Mouse (Mus musculus) cerebellum, postnatal 36 days (tissue): ENCODE results near the gene Hsd17b3.
"Not testable (repeated sequence)": the region's sequence is repeated elsewhere in the genome, so short reads cannot be mapped to it uniquely, and the experiment has no call there.

Experiments used
- DNase-seq, 2 experiments: peaks; one replicate each; pipeline ENCODE4 v3.0.0; 2021 to 2022; ENCODE audit warnings: mixed read lengths in 2 of 2

Gene Hsd17b3

GRCm38 (mm10) chr13:64081012-64081919 is 7.8 kb downstream of the Hsd17b3 start:
- no peak for DNase-seq

GRCm38 (mm10) chr13:64077591-64077990 is 11.4 kb downstream of the Hsd17b3 start:
- no peak for DNase-seq

GRCm38 (mm10) chr13:64076074-64076473 is 13.0 kb downstream of the Hsd17b3 start:
- no peak for DNase-seq

GRCm38 (mm10) chr13:64066653-64067052 is 22.4 kb downstream of the Hsd17b3 start:
- no peak for DNase-seq

GRCm38 (mm10) chr13:64064276-64064675 is 24.8 kb downstream of the Hsd17b3 start:
- DNase-seq, result no peak

GRCm38 (mm10) chr13:64060935-64061506 is 28.0 kb downstream of the Hsd17b3 start:
- DNase-seq, result no peak

GRCm38 (mm10) chr13:64053959-64054358 is 35.1 kb downstream of the Hsd17b3 start:
- no peak for DNase-seq

- DNase-seq, result not testable (repeated sequence)
Measured at GRCm38 (mm10) chr13:64052281-64052680, 36.7 kb downstream of the Hsd17b3 start.

GRCm38 (mm10) chr13:64050895-64051294 is 38.1 kb downstream of the Hsd17b3 start:
- DNase-seq, result no peak

- no peak for DNase-seq
Measured at GRCm38 (mm10) chr13:64049535-64049934, 39.5 kb downstream of the Hsd17b3 start.

GRCm38 (mm10) chr13:64048467-64048866 is 40.6 kb downstream of the Hsd17b3 start:
- DNase-seq, result no peak

- no peak for DNase-seq
Measured at GRCm38 (mm10) chr13:64039976-64040375, 49.1 kb downstream of the Hsd17b3 start.

- no peak for DNase-seq
Measured at GRCm38 (mm10) chr13:64038114-64038513, 50.9 kb downstream of the Hsd17b3 start.

- DNase-seq, result peak; percentile 71 to 77
Measured at GRCm38 (mm10) chr13:64036079-64037011, 52.7 kb downstream of the Hsd17b3 start.

GRCm38 (mm10) chr13:64035036-64035435 is 54.0 kb downstream of the Hsd17b3 start:
- DNase-seq, result no peak

- DNase-seq, result no peak
Measured at GRCm38 (mm10) chr13:64033921-64034320, 55.1 kb downstream of the Hsd17b3 start.

GRCm38 (mm10) chr13:64033181-64033580 is 55.8 kb downstream of the Hsd17b3 start:
- DNase-seq, result no peak

GRCm38 (mm10) chr13:64031254-64031653 is 57.8 kb downstream of the Hsd17b3 start:
- DNase-seq, result no peak

GRCm38 (mm10) chr13:64030792-64031191 is 58.2 kb downstream of the Hsd17b3 start:
- no peak for DNase-seq

- DNase-seq, result no peak
Measured at GRCm38 (mm10) chr13:64024803-64025202, 64.2 kb downstream of the Hsd17b3 start.

- no peak for DNase-seq
Measured at GRCm38 (mm10) chr13:64022786-64023468, 66.1 kb downstream of the Hsd17b3 start.

- peak; percentile 81 for DNase-seq
Measured at GRCm38 (mm10) chr13:64020902-64021311, 68.1 kb downstream of the Hsd17b3 start.
